Mouse (Mus musculus): ENCODE data around the gene Olfr855. TPM values are rescaled to one million over a fixed set of nuclear protein-coding genes. Genes with fewer than 3 reads are reported as not detected.

The Olfr855 gene
- polyA plus RNA-seq (2014; fragmentation: Nextera tagmentation; extraction: Ambion mirVana) = not detected in 2 replicates

DNA sequence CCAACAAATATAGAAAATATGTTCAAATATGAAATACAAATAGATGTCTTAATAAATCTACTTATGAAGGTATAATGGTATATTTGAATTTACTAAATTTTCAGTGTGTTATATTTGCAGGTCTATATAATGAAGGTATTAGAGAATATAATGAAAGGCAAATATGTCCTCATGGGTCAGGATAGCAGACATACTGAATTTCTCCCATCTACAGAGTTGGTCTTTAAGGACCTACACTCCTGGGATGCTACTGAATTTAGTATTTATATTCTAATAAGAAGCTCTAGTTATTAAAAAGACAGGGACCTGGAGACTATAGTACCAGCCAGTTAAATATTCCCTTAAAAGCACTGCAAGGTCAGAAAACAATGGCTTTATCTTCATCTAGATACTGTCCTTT is at the start of gene Olfr855:
Olfr855 (plus strand) TSS at position 301 of the 400 bp plus-strand sequence.
- no peaks in the 10 kb centered on the region for H3K4me1 ChIP-seq (ENCODE audit: control insufficient read depth, insufficient read depth, low read length)
- H3K4me2 ChIP-seq (replicated peaks; ENCODE audit: low read depth, low read length) = no peak within 1 kb of the TSS
- no peak within 1 kb of the TSS for H3K27ac ChIP-seq (ENCODE audit: low read length)
- no peak within 1 kb of the TSS for H3K9ac ChIP-seq (replicated peaks; ENCODE audit: low read depth, low read length)
- H3K9me3 ChIP-seq (ENCODE audit: control insufficient read depth, low read depth, low read length) = no peaks in the 10 kb centered on the region
- H3K4me3 ChIP-seq (ENCODE audit: low read depth, low read length) = no peak within 1 kb of the TSS
- no peaks in the 10 kb centered on the region for H3K27me3 ChIP-seq (ENCODE audit: control insufficient read depth, insufficient read depth, low read length)
- no peak for ATAC-seq (ENCODE audit: insufficient number of reproducible peaks, insufficient read depth, low FRiP score, low read depth)
- H3K36me3 ChIP-seq (ENCODE audit: control insufficient read depth, insufficient read depth, low read length) = no peaks in the 10 kb centered on the region

DNA sequence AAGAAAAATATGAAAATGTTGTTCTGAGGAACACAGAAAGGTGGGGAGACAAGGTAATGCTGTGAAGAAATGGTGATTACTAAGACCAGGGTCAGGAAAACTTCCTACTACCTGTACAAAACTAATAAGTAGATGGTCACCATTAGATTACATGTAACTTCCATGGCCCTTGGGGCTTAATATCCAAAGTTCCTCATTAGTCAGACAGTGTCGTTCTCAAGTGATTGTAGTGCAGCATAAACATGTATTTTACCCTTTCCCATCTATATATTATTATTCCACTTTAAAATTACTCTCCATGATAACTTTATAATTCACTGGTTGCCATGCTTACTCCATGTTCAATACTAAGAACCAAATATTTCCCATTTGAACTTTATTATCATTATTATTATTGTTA is 41.4 kb upstream of the Olfr855 start, which contains the start of gene Olfr853:
Olfr853 (minus strand) TSS at position 101 of the 400 bp plus-strand sequence.
- no peak within 1 kb of the TSS for H3K27ac ChIP-seq (ENCODE audit: low read length)
- no peaks in the 10 kb centered on the region for H3K36me3 ChIP-seq (ENCODE audit: control insufficient read depth, insufficient read depth, low read length)
- ATAC-seq (ENCODE audit: insufficient number of reproducible peaks, insufficient read depth, low FRiP score, low read depth) = no peak
- H3K4me3 ChIP-seq (ENCODE audit: low read depth, low read length) = no peak within 1 kb of the TSS
- H3K27me3 ChIP-seq (ENCODE audit: control insufficient read depth, insufficient read depth, low read length) = no peaks in the 10 kb centered on the region
- H3K9me3 ChIP-seq (ENCODE audit: control insufficient read depth, low read depth, low read length) = no peaks in the 10 kb centered on the region; the same call in 1 of the 2 replicates
- H3K4me1 ChIP-seq (ENCODE audit: control insufficient read depth, insufficient read depth, low read length) = no peaks in the 10 kb centered on the region
- H3K9ac ChIP-seq (replicated peaks; ENCODE audit: low read depth, low read length) = no peak within 1 kb of the TSS
- no peak within 1 kb of the TSS for H3K4me2 ChIP-seq (replicated peaks; ENCODE audit: low read depth, low read length)
- 77% methylated on average over 1 of the region's 1 CpGs for WGBS

DNA sequence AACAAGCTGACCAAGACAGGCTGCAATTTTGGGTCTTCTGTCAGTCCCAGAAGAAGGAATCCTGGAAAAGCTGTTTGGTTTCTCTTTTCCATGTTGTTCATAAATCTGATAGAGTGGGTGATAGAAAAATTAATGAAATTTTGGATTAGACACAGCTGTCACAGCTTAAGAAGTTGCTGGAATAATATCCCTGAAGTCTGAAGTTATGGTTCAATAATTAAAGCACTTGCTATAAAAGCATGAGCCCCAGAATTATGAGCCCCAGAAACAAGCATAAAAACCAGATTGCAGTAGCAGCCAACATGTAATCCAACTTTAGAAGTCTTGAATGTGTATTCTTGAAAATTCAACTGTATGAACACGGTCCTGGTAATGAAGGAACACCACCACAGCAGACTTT is 15.1 kb upstream of the Olfr855 start, which contains the start of gene Olfr854:
Olfr854 (minus strand) TSS at position 101 of the 400 bp plus-strand sequence.
- Histone ChIP-seq H3K4me3 (ENCODE audit: low read depth, low read length) (no peak within 1 kb of the TSS), H3K9me3 (ENCODE audit: control insufficient read depth, low read depth, low read length) (no peaks in the 10 kb centered on the region), H3K36me3 (ENCODE audit: control insufficient read depth, insufficient read depth, low read length) (no peaks in the 10 kb centered on the region), H3K4me1 (ENCODE audit: control insufficient read depth, insufficient read depth, low read length) (no peaks in the 10 kb centered on the region), H3K4me2 (replicated peaks; ENCODE audit: low read depth, low read length) (no peak within 1 kb of the TSS), H3K27ac (ENCODE audit: low read length) (no peak within 1 kb of the TSS), H3K27me3 (ENCODE audit: control insufficient read depth, insufficient read depth, low read length) (no peaks in the 10 kb centered on the region), H3K9ac (replicated peaks; ENCODE audit: low read depth, low read length) (no peak within 1 kb of the TSS)
- ATAC-seq (ENCODE audit: insufficient number of reproducible peaks, insufficient read depth, low FRiP score, low read depth) = no peak
- WGBS = 63% methylated on average over 1 of the region's 1 CpGs

DNA sequence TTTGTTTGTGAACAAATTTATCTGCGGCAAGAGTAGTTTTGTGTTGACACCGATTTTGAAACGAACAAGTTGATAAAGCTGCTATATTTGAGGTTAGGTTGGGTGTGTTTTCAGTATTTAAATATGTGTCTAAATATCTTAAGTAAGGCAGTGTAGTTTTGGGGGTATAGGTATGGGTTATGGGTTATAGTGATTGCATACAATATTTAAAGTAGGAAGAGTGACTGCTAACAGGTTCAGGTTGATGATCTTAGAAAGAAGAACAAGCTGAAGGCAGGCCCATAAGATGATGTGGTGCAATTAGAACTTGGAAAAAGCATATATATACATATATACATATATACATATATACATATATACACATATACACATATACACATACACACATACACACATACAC is 38.9 kb downstream of the Olfr855 start:
- Histone ChIP-seq H3K36me3 (ENCODE audit: control insufficient read depth, insufficient read depth, low read length) (no peaks in the 10 kb centered on the region), H3K4me1 (ENCODE audit: control insufficient read depth, insufficient read depth, low read length) (no peaks in the 10 kb centered on the region), H3K27ac (ENCODE audit: low read length) (no peak overlapping the region), H3K9me3 (ENCODE audit: control insufficient read depth, low read depth, low read length) (no peaks in the 10 kb centered on the region), H3K4me3 (ENCODE audit: low read depth, low read length) (no peak overlapping the region), H3K9ac (replicated peaks; ENCODE audit: low read depth, low read length) (no peak overlapping the region), H3K27me3 (ENCODE audit: control insufficient read depth, insufficient read depth, low read length) (no peaks in the 10 kb centered on the region), H3K4me2 (replicated peaks; ENCODE audit: low read depth, low read length) (no peak overlapping the region)
- 96% methylated on average over 3 of the region's 3 CpGs for WGBS
- no peak for ATAC-seq (ENCODE audit: insufficient number of reproducible peaks, insufficient read depth, low FRiP score, low read depth)

DNA sequence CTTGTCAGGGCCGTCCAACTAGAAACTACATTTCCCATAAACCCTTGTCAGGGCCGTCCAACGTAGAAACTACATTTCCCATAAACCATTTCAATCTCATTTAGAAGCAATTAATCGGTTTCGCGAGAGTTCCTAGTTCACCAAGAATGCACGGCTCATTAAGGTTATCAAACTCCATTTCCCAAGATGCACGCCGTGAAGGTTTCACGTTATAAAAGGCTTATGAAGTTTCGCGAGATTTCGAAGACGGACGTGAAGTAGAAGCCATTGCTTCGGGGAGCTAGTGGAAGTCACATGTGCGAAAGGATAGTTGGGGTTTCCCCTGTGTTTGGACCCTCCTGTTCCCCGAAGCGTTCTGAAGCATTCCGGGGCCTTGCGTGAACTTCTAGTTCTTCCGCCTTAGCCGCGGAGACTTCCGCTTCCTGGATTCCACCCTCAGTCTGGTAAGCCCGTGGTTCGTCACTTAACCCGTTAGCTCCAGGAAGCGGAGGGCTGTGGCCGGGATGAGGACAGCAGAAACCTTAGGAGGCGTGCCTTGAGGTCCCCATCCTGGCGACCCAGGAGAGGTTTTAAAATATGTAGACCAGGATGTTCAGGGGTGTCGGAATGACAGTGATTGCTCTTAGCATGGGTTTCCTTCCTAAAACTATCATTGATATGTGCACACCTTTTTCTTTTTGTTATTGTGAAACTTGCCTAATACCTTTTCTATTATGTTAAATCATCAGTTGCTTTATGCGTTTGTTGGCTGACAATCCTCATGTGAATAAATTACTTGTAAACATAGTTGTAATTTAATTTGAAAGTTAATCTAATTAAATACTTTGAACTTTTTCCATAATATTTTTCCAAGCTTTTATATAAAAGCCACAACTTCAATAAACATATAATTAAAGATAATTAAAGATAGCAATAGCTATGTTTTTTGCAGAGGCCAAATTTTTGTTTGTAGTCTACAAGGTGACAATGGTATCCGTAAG is 39.7 kb downstream of the Olfr855 start, which contains the start of gene Zfp317:
Zfp317 (plus strand) TSS at position 260 of the 980 bp plus-strand sequence.
- Histone ChIP-seq H3K36me3 (ENCODE audit: control insufficient read depth, insufficient read depth, low read length) (no peaks in the 10 kb centered on the region), H3K27me3 (ENCODE audit: control insufficient read depth, insufficient read depth, low read length) (no peaks in the 10 kb centered on the region), H3K9me3 (ENCODE audit: control insufficient read depth, low read depth, low read length) (no peaks in the 10 kb centered on the region), H3K4me2 (replicated peaks; ENCODE audit: low read depth, low read length) (peak within 1 kb of the TSS; percentile 22), H3K4me3 (ENCODE audit: low read depth, low read length) (peak within 1 kb of the TSS; percentile 50), H3K27ac (ENCODE audit: low read length) (peak within 1 kb of the TSS; percentile 92), H3K4me1 (ENCODE audit: control insufficient read depth, insufficient read depth, low read length) (no peaks in the 10 kb centered on the region), H3K9ac (replicated peaks; ENCODE audit: low read depth, low read length) (peak within 1 kb of the TSS; percentile 31)
- ATAC-seq (ENCODE audit: insufficient number of reproducible peaks, insufficient read depth, low FRiP score, low read depth) = peak; percentile 98
- WGBS = 2% methylated on average over 35 of the region's 35 CpGs

DNA sequence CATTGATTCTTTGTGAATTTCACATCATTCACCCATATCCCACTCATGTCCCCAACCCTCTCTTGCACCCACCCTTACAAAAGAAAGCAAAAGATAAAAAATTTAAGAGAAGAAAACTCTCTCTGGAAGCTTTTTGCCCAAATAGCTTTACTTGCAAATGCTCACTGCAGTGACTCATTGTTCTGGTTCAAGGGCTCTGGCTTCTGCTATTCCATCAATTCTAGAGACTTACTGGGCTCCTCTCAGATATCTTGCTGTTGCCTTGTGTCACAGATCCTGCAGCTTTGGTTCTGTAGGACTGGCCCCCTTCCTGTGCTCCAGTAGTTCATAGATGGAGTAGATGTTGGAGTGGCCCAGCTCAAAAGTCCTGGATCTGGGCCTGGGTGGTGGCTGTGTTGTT is 47.2 kb downstream of the Olfr855 start:
- Histone ChIP-seq H3K9ac (replicated peaks; ENCODE audit: low read depth, low read length) (no peak overlapping the region), H3K27ac (ENCODE audit: low read length) (no peak overlapping the region), H3K4me1 (ENCODE audit: control insufficient read depth, insufficient read depth, low read length) (no peaks in the 10 kb centered on the region), H3K4me3 (ENCODE audit: low read depth, low read length) (no peak overlapping the region), H3K9me3 (ENCODE audit: control insufficient read depth, low read depth, low read length) (no peaks in the 10 kb centered on the region), H3K36me3 (ENCODE audit: control insufficient read depth, insufficient read depth, low read length) (peaks cover 3% of the 10 kb centered on the region; the same call in 1 of the 2 replicates), H3K27me3 (ENCODE audit: control insufficient read depth, insufficient read depth, low read length) (no peaks in the 10 kb centered on the region), H3K4me2 (replicated peaks; ENCODE audit: low read depth, low read length) (no peak overlapping the region)
- ATAC-seq (ENCODE audit: insufficient number of reproducible peaks, insufficient read depth, low FRiP score, low read depth) = no peak

Other genes with a start within 250 kb of the Olfr855 start
- gene Olfr845, start 246.2 kb upstream of the Olfr855 start, polyA plus RNA-seq (2014; fragmentation: Nextera tagmentation; extraction: Ambion mirVana) = not detected in 2 replicates
- not detected in 2 replicates for gene Olfr846, start 218.6 kb upstream of the Olfr855 start, polyA plus RNA-seq (2014; fragmentation: Nextera tagmentation; extraction: Ambion mirVana)
- not detected in 2 replicates for gene Olfr847, start 203.9 kb upstream of the Olfr855 start, polyA plus RNA-seq (2014; fragmentation: Nextera tagmentation; extraction: Ambion mirVana)
- not detected in 2 replicates for gene Olfr849, start 142.4 kb upstream of the Olfr855 start, polyA plus RNA-seq (2014; fragmentation: Nextera tagmentation; extraction: Ambion mirVana)
- gene Olfr850, start 104.4 kb upstream of the Olfr855 start, polyA plus RNA-seq (2014; fragmentation: Nextera tagmentation; extraction: Ambion mirVana) = not detected in 2 replicates
- gene Olfr851, start 89.3 kb upstream of the Olfr855 start, polyA plus RNA-seq (2014; fragmentation: Nextera tagmentation; extraction: Ambion mirVana) = not detected in 2 replicates
- not detected in 2 replicates for gene Olfr853, start 41.5 kb upstream of the Olfr855 start, polyA plus RNA-seq (2014; fragmentation: Nextera tagmentation; extraction: Ambion mirVana)
- not detected in 2 replicates for gene Olfr854, start 15.2 kb upstream of the Olfr855 start, polyA plus RNA-seq (2014; fragmentation: Nextera tagmentation; extraction: Ambion mirVana)
- gene Zfp317, start 39.5 kb downstream of the Olfr855 start, polyA plus RNA-seq (2014; fragmentation: Nextera tagmentation; extraction: Ambion mirVana) = 31.3 and 34.5 TPM in 2 replicates
- not detected in 2 replicates for gene Olfr857, start 126.8 kb downstream of the Olfr855 start, polyA plus RNA-seq (2014; fragmentation: Nextera tagmentation; extraction: Ambion mirVana)
- gene Olfr58, start 197.7 kb downstream of the Olfr855 start, polyA plus RNA-seq (2014; fragmentation: Nextera tagmentation; extraction: Ambion mirVana) = not detected in 2 replicates
- gene Olfr859, start 222.3 kb downstream of the Olfr855 start, polyA plus RNA-seq (2014; fragmentation: Nextera tagmentation; extraction: Ambion mirVana) = not detected in 2 replicates

All from stomach, embryonic 14.5 days (tissue).